Mouse (Mus musculus) bone marrow macrophage, adult 2 months (primary cell): ENCODE data around the gene Fanca.

ENCODE experiments used
- CTCF ChIP-seq: IDR thresholded peaks from 2 replicates; pipeline ENCODE4 v1.5.1; 2012; ENCODE audit warnings: low read depth, mild to moderate bottlenecking, low read length, moderate library complexity
- POLR2A ChIP-seq: IDR thresholded peaks from 2 replicates; pipeline ENCODE4 v1.6.1; 2012; ENCODE audit warnings: mild to moderate bottlenecking, low read depth, low read length, borderline replicate concordance

DNA sequence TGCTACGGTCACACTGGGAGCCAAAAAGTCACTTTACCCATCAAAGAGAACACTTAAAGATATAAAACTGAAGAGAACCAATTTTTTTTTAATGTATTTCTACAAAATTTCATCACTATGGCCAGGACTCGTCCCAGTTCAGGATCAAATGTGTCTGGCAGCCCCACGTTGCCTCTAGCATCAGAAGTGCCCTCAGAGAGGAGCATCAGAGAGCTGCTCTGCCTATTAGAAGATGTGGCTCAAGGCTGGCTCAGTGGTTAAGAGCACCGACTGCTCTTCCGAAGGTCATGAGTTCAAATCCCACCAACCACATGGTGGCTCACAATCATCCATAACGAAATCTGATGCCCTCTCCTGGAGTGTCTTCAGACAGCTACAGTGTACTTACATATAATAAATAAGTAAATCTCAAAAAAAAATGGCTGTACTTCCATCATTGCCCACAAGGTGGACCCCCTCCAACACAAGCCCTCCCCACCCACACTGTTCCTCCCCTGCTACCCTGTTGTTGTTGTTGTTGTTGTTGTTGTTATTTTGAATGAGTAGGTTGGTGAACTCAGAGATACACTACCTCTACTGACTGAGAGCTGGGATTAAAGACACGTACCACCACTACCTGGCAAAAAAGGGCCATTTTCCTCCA lies 1.3 kb upstream of the Fanca start:
- TF ChIP-seq CTCF, result no peak; the same call in 1 of the 2 replicates
- TF ChIP-seq POLR2A, result no peak
